Mouse (Mus musculus) erythroblast, adult 5-6 weeks (primary cell): ENCODE data around the gene Prss30. TPM values are rescaled to one million over a fixed set of nuclear protein-coding genes. Genes with fewer than 3 reads are reported as not detected.

Source experiments
- ATAC-seq: replicated peaks from 2 replicates; pipeline ENCODE4 v1.8.0; 2016; ENCODE audit warnings: moderate number of reproducible peaks, mild to moderate bottlenecking, moderate TSS enrichment, inconsistent platforms; ENCODE audit not compliant: poor library complexity, low FRiP score, severe bottlenecking
- total RNA-seq, 2 experiments: library from RNA; stranded (forward) in 1 of 2; stranded (reverse) in 1 of 2; fragments of 150-400 nt in 1 of 2; fragments of 200-764, 138-1000 nt in 1 of 2; gene quantifications; 2 replicates each; pipeline versions ENCODE4 v1.2.3 to v1.2.4; 2015 to 2017; ENCODE audit warnings: low replicate concordance in 2 of 2

Prss30 gene
- not detected in 2 replicates for total RNA-seq (2015; ENCODE audit: low replicate concordance)
- not detected in 2 replicates for total RNA-seq (2017; ENCODE audit: low replicate concordance)

- ATAC-seq = no peak
Observed at GRCm38 (mm10) chr17:23980297-23980909, at the start of gene Prss30. Gene Prss30 (minus strand): TSS chr17:23980566.

GRCm38 (mm10) chr17:24029477-24029876 is 49.1 kb upstream of the Prss30 start:
- ATAC-seq = no peak

GRCm38 (mm10) chr17:24021375-24022199 is 41.2 kb upstream of the Prss30 start:
- peak; percentile 98 for ATAC-seq

GRCm38 (mm10) chr17:24020696-24021095 is 40.3 kb upstream of the Prss30 start:
- ATAC-seq = no peak

- ATAC-seq = peak; percentile 85
Observed at GRCm38 (mm10) chr17:24015727-24016126, 35.4 kb upstream of the Prss30 start.

GRCm38 (mm10) chr17:24014433-24014965 is 34.1 kb upstream of the Prss30 start:
- no peak for ATAC-seq

- ATAC-seq = no peak
Observed at GRCm38 (mm10) chr17:24012921-24013320, 32.6 kb upstream of the Prss30 start.

- 0 out of 2 replicates have a peak, but pooled peaks have one; percentile 34 for ATAC-seq
Observed at GRCm38 (mm10) chr17:24009617-24010016, 29.3 kb upstream of the Prss30 start.

- ATAC-seq = no peak
Observed at GRCm38 (mm10) chr17:24008105-24008504, 27.7 kb upstream of the Prss30 start.

- ATAC-seq = no peak
Observed at GRCm38 (mm10) chr17:24007391-24007790, 27.0 kb upstream of the Prss30 start.

GRCm38 (mm10) chr17:24006930-24007329 is 26.6 kb upstream of the Prss30 start:
- no peak for ATAC-seq

GRCm38 (mm10) chr17:24005049-24005448 is 24.7 kb upstream of the Prss30 start:
- no peak for ATAC-seq

- no peak for ATAC-seq
Observed at GRCm38 (mm10) chr17:24004071-24004665, 23.8 kb upstream of the Prss30 start.

GRCm38 (mm10) chr17:24000404-24000803 is 20.0 kb upstream of the Prss30 start:
- no peak for ATAC-seq

- no peak for ATAC-seq
Observed at GRCm38 (mm10) chr17:23998383-23998782, 18.0 kb upstream of the Prss30 start.

- no peak for ATAC-seq
Observed at GRCm38 (mm10) chr17:23997901-23998300, 17.5 kb upstream of the Prss30 start, which contains the start of gene Prss22. Gene Prss22 (minus strand): TSS chr17:23998100.

GRCm38 (mm10) chr17:23995421-23995820 is 15.1 kb upstream of the Prss30 start:
- no peak for ATAC-seq

GRCm38 (mm10) chr17:23994667-23995066 is 14.3 kb upstream of the Prss30 start:
- no peak for ATAC-seq

- peak; percentile 56; the same call in 1 of the 2 replicates for ATAC-seq
Observed at GRCm38 (mm10) chr17:23993559-23994428, 13.4 kb upstream of the Prss30 start.
